Mouse (Mus musculus): ENCODE measurements at regions not wholly inside any gene's neighbourhood (a gene's known extent, or its start where the extent isn't known, plus 50 kb on each side); places are given as distances from the start of the nearest gene placed in this dataset.
"Not testable (repeated sequence)": the region's sequence is repeated elsewhere in the genome, so short reads cannot be mapped to it uniquely, and the experiment has no call there.

- no peaks in the 10 kb centered on the region for H3K9me3 ChIP-seq (replicated peaks; ENCODE audit: low read length)
- dilution Hi-C loops (cut with MboI; ENCODE audit: extremely low pct_ligation_motif_present, extremely low pct_unique_long_range_greater_than_20kb, low sequenced_read_pairs), result no loop called here
- TF ChIP-seq ELF1 (IDR thresholded peaks at IDR 0.05; ENCODE audit: low read depth, low read length) (no peak), KAT2A (IDR thresholded peaks at IDR 0.05; ENCODE audit: insufficient replicate concordance, low read length) (no peak), ZKSCAN1 (IDR thresholded peaks at IDR 0.05; ENCODE audit: borderline replicate concordance, low read depth, low read length) (no peak), CHD1 (IDR thresholded peaks at IDR 0.05; ENCODE audit: low read depth, low read length) (no peak)
- H3K79me2 ChIP-seq (replicated peaks; ENCODE audit: control insufficient read depth, extremely low read depth, insufficient read depth, poor library complexity, severe bottlenecking), result no peaks in the 10 kb centered on the region
- peak overlapping the region; percentile 86 for H3K4me2 ChIP-seq (ENCODE audit: insufficient read depth, low read depth, poor library complexity, severe bottlenecking)
- H3K27me3 ChIP-seq (replicated peaks), result no peaks in the 10 kb centered on the region
- DNase-seq (ENCODE audit: extremely low read depth), result no peak
- H3K4me3 ChIP-seq (replicated peaks in 1 of 3; ENCODE audit: low read depth in 2 of 3, low read length in 2 of 3, poor library complexity in 1 of 3), result no peak overlapping the region
- H3K4me1 ChIP-seq (ENCODE audit: control insufficient read depth in 1 of 2, insufficient read depth in 2 of 2), result peaks cover 0 to 14% of the 10 kb centered on the region in 2 experiments; a peak in 2 of 4 replicates
- in situ Hi-C loops (cut with MboI; ENCODE audit: low pct_ligation_motif_present, low pct_unique_long_range_greater_than_20kb, low sequenced_read_pairs), result no loop called here
- H3K27ac ChIP-seq (ENCODE audit: insufficient read depth, low read depth), result no peak overlapping the region
- H3K9ac ChIP-seq (ENCODE audit: insufficient read depth, low read depth), result no peak overlapping the region
- no peaks in the 10 kb centered on the region for H3K36me3 ChIP-seq (replicated peaks in 1 of 2; ENCODE audit: control insufficient read depth in 1 of 2, insufficient read depth in 1 of 2, low read length in 1 of 2)
Measured at GRCm38 (mm10) chr2:57185151-57185550, 52.3 kb upstream of the Gpd2 start.

DNA sequence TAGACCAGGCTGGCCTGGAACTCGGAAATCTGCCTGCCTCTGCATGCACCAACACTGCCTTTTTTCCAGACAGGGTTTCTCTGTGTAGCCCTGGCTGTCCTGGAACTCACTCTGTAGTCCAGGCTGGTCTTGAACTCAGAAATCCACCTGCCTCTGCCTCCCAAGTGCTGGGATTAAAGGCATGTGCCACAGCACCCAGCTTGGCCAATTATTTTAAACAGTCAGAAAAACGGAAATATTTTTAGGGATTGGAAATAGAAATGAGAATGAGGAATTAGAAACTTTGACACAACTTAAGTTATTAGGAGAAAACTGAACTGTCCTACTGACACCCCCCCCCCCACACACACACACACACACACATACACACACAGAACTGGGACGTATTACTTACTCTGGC lies 54.3 kb upstream of the Gpd2 start:
- H3K27me3 ChIP-seq (replicated peaks); in situ Hi-C loops (cut with MboI; ENCODE audit: low pct_ligation_motif_present, low pct_unique_long_range_greater_than_20kb, low sequenced_read_pairs); H3K9me3 ChIP-seq (replicated peaks; ENCODE audit: low read length); H3K27ac ChIP-seq (ENCODE audit: insufficient read depth, low read depth); DNase-seq (ENCODE audit: extremely low read depth); H3K36me3 ChIP-seq (replicated peaks in 1 of 2; ENCODE audit: control insufficient read depth in 1 of 2, insufficient read depth in 1 of 2, low read length in 1 of 2); H3K9ac ChIP-seq (ENCODE audit: insufficient read depth, low read depth); dilution Hi-C loops (cut with MboI; ENCODE audit: extremely low pct_ligation_motif_present, extremely low pct_unique_long_range_greater_than_20kb, low sequenced_read_pairs); H3K79me2 ChIP-seq (replicated peaks; ENCODE audit: control insufficient read depth, extremely low read depth, insufficient read depth, poor library complexity, severe bottlenecking): not testable (repeated sequence)
- H3K4me1 ChIP-seq (ENCODE audit: control insufficient read depth in 1 of 2, insufficient read depth in 2 of 2), result peaks cover 0 to 14% of the 10 kb centered on the region in 2 experiments; a peak in 2 of 4 replicates
- TF ChIP-seq TBP (conservative IDR thresholded peaks at IDR 0.05; ENCODE audit: low read depth, low read length), result peak; percentile 65; the same call in 1 of the 2 replicates
- TF ChIP-seq MAZ (IDR thresholded peaks at IDR 0.05; ENCODE audit: low read depth, low read length), result 0 out of 2 replicates have a peak, but pooled peaks have one; percentile 30
- 0 out of 2 replicates have a peak, but pooled peaks have one; percentile 30 for TF ChIP-seq BHLHE40 (IDR thresholded peaks at IDR 0.05; ENCODE audit: low read depth, low read length)
- peak overlapping the region in 1 of 3 experiments; percentile 18 for H3K4me3 ChIP-seq (replicated peaks in 1 of 3; ENCODE audit: low read depth in 2 of 3, low read length in 2 of 3, poor library complexity in 1 of 3)
- peak overlapping the region; percentile 60; the same call in 1 of the 2 replicates for H3K4me2 ChIP-seq (ENCODE audit: insufficient read depth, low read depth, poor library complexity, severe bottlenecking)

DNA sequence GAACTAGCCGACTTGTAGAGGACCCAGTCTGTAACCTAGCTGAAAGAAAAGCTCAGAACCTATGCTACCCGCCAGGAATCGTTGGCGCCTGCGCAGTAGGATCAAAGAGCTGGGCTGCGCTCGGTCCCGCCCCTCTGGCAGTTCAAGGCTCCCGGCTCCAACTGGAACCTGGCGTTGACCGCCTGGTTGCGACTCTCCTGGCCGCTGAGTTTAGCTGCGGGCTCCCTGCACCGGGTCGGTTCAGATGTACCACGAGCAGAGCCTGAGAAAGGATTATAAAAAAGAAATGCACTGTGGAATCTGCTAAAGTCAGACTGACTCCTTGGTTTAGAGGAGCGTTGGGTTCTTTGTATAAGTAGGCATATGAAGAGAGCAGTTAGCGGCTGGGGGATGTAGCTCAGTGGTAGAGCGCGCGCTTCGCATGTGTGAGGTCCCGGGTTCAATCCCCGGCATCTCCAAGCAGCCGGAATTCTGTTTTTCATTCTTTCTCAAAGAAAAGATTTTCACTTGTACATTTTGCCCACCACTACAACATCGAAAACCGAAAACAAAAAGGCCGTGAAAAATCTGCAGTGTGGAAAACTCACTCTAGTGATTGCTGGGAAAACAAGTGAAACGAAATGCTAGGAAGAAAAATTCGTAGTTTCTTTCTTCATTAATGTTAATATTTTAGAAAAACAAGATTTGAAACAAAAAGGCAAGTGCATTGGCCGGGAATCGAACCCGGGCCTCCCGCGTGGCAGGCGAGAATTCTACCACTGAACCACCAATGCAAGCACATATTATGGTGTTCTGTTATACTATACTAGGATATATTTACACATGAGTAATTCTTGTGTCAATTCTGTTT lies 55.5 kb upstream of the Gpd2 start:
- Histone ChIP-seq H3K9ac (ENCODE audit: insufficient read depth, low read depth) (peak overlapping the region; percentile 64), H3K9me3 (replicated peaks; ENCODE audit: low read length) (no peaks in the 10 kb centered on the region), H3K4me2 (ENCODE audit: insufficient read depth, low read depth, poor library complexity, severe bottlenecking) (peak overlapping the region; percentile 90; the same call in 1 of the 2 replicates), H3K4me3 (replicated peaks in 1 of 3; ENCODE audit: low read depth in 2 of 3, low read length in 2 of 3, poor library complexity in 1 of 3) (peak overlapping the region; percentile 57 to 66 (median 63)), H3K4me1 (ENCODE audit: control insufficient read depth in 1 of 2, insufficient read depth in 2 of 2) (peaks cover under 1 to 15% of the 10 kb centered on the region in 2 experiments; a peak in 2 of 4 replicates), H3K27ac (ENCODE audit: insufficient read depth, low read depth) (peak overlapping the region; percentile 38; the same call in 1 of the 2 replicates), H3K27me3 (replicated peaks) (no peaks in the 10 kb centered on the region), H3K79me2 (replicated peaks; ENCODE audit: control insufficient read depth, extremely low read depth, insufficient read depth, poor library complexity, severe bottlenecking) (no peaks in the 10 kb centered on the region), H3K36me3 (replicated peaks in 1 of 2; ENCODE audit: control insufficient read depth in 1 of 2, insufficient read depth in 1 of 2, low read length in 1 of 2) (no peaks in the 10 kb centered on the region)
- dilution Hi-C loops (cut with MboI; ENCODE audit: extremely low pct_ligation_motif_present, extremely low pct_unique_long_range_greater_than_20kb, low sequenced_read_pairs) (no loop called here), in situ Hi-C loops (cut with MboI; ENCODE audit: low pct_ligation_motif_present, low pct_unique_long_range_greater_than_20kb, low sequenced_read_pairs) (no loop called here)
- peak; percentile 93 for DNase-seq (ENCODE audit: extremely low read depth)
- TF ChIP-seq USF1 (IDR thresholded peaks at IDR 0.05; ENCODE audit: low read depth, low read length) (no peak), NELFE (IDR thresholded peaks at IDR 0.05; ENCODE audit: low read depth, low read length) (0 out of 2 replicates have a peak, but pooled peaks have one; percentile 17), ETS1 (conservative IDR thresholded peaks at IDR 0.05; ENCODE audit: low read depth, low read length) (no peak), RAD21 (IDR thresholded peaks at IDR 0.05; ENCODE audit: low read depth, low read length) (no peak), ZKSCAN1 (IDR thresholded peaks at IDR 0.05; ENCODE audit: borderline replicate concordance, low read depth, low read length) (no peak), SMC3 (IDR thresholded peaks at IDR 0.05; ENCODE audit: low read depth, low read length) (peak; percentile 15; the same call in 1 of the 2 replicates), CHD1 (IDR thresholded peaks at IDR 0.05; ENCODE audit: low read depth, low read length) (no peak), RCOR1 (conservative IDR thresholded peaks at IDR 0.05; ENCODE audit: low read depth, low read length) (no peak), JUN (IDR thresholded peaks at IDR 0.05; ENCODE audit: insufficient read depth, low read depth, low read length) (no peak), UBTF (IDR thresholded peaks at IDR 0.05; ENCODE audit: low read depth, low read length) (no peak), MAZ (IDR thresholded peaks at IDR 0.05; ENCODE audit: low read depth, low read length) (no peak), TBP (conservative IDR thresholded peaks at IDR 0.05; ENCODE audit: low read depth, low read length) (peak; percentile 99), ZC3H11A (IDR thresholded peaks at IDR 0.05; ENCODE audit: low read depth, low read length) (no peak), POLR2A (IDR thresholded peaks at IDR 0.05; ENCODE audit: low read depth, low read length) (peak; percentile 48), EP300 (IDR thresholded peaks at IDR 0.05; ENCODE audit: low read length) (no peak), IRF4 (IDR thresholded peaks at IDR 0.05; ENCODE audit: low read depth, low read length) (peak; percentile 50; the same call in 1 of the 2 replicates), ZNF384 (IDR thresholded peaks at IDR 0.05; ENCODE audit: low read depth, low read length) (no peak), POLR2AphosphoS2 (IDR thresholded peaks at IDR 0.05; ENCODE audit: low read depth, low read length) (no peak), E2F4 (IDR thresholded peaks at IDR 0.05; ENCODE audit: insufficient replicate concordance, low read depth, low read length) (peak; percentile 51; the same call in 1 of the 2 replicates)
